Mouse (Mus musculus) heart, postnatal 0 days (tissue): ENCODE measurements around the gene Pcsk2. TPM values are rescaled to one million over a fixed set of nuclear protein-coding genes. Genes with fewer than 3 reads are reported as not detected.

Experiments
- ATAC-seq: fragments of 200-750 bp; cut with Nextera tagmentation; 2 replicates; pipeline ENCODE4 v1.8.0; 2017; ENCODE audit warnings: low read depth, moderate number of reproducible peaks, moderate library complexity; ENCODE audit not compliant: insufficient read depth
- DNase-seq: peaks from one replicate; pipeline ENCODE4 v3.0.0-alpha.2; 2016; ENCODE audit warnings: low spot score
- H3K27ac ChIP-seq: fragments of 300-500 bp; sonication (generic); 2 replicates; pipeline ENCODE4 v1.5.1; 2014; ENCODE audit warnings: low read depth, mild to moderate bottlenecking
- H3K27me3 ChIP-seq: fragments of 300-500 bp; sonication (generic); 2 replicates; pipeline ENCODE4 v1.6.1; 2014; ENCODE audit warnings: low read length, mixed read lengths; ENCODE audit not compliant: control insufficient read depth, insufficient read depth
- H3K36me3 ChIP-seq: fragments of 300-500 bp; sonication (generic); replicated peaks from 2 replicates; pipeline ENCODE4 v1.6.1; 2014; ENCODE audit warnings: low read length, mixed read lengths; ENCODE audit not compliant: control insufficient read depth, insufficient read depth
- H3K4me1 ChIP-seq: fragments of 300-500 bp; sonication (generic); 2 replicates; pipeline ENCODE4 v1.6.1; 2014; ENCODE audit warnings: antibody characterized with exemption; ENCODE audit not compliant: control insufficient read depth, insufficient read depth
- H3K4me2 ChIP-seq: fragments of 300-500 bp; sonication (generic); 2 replicates; pipeline ENCODE4 v1.6.1; 2014; ENCODE audit warnings: low read depth, mild to moderate bottlenecking, low read length, moderate library complexity
- H3K4me3 ChIP-seq: fragments of 300-500 bp; sonication (generic); 2 replicates; pipeline ENCODE4 v1.5.1; 2014; ENCODE audit warnings: low read depth, low read length
- H3K9ac ChIP-seq: fragments of 300-500 bp; sonication (generic); replicated peaks from 2 replicates; pipeline ENCODE4 v1.6.1; 2014; ENCODE audit warnings: low read depth, low read length, mixed read lengths
- H3K9me3 ChIP-seq: fragments of 300-500 bp; sonication (generic); replicated peaks from 2 replicates; pipeline ENCODE4 v1.6.1; 2016; ENCODE audit warnings: low read length; ENCODE audit not compliant: control insufficient read depth
- CTCF ChIP-seq: IDR thresholded peaks from 2 replicates; pipeline ENCODE4 v1.5.1; 2016; ENCODE audit warnings: antibody characterized with exemption, control low read depth, low read depth
- EP300 ChIP-seq: IDR thresholded peaks from 2 replicates; pipeline ENCODE4 v1.6.1; 2016; ENCODE audit warnings: antibody characterized with exemption, low read depth
- WGBS: fragments of 180-500 bp; shearing (Covaris S2); extraction: QIAGEN DNeasy Blood & Tissue Kit; methylation state at CpG from one replicate; pipeline ENCODE4 v1.1.7; 2014; 5-methylcytosine and 5-hydroxymethylcytosine counted together
- polyA plus RNA-seq: library from polyadenylated mRNA; unstranded; fragments of >200 nt; fragmentation: Nextera tagmentation; extraction: Ambion mirVana; gene quantifications from 2 replicates; pipeline ENCODE4 v1.2.1, GENCODE M21; 2015
- total RNA-seq: library from RNA; depleted of rRNA; stranded (reverse); fragments of >200 nt; gene quantifications from 2 replicates; pipeline ENCODE4 v1.2.3, GENCODE M21; 2014; ENCODE audit warnings: low replicate concordance

Pcsk2 gene
- total and polyA plus RNA-seq, 2 experiments from 2014 or later, result 0.05 TPM; not detected in 1

DNA sequence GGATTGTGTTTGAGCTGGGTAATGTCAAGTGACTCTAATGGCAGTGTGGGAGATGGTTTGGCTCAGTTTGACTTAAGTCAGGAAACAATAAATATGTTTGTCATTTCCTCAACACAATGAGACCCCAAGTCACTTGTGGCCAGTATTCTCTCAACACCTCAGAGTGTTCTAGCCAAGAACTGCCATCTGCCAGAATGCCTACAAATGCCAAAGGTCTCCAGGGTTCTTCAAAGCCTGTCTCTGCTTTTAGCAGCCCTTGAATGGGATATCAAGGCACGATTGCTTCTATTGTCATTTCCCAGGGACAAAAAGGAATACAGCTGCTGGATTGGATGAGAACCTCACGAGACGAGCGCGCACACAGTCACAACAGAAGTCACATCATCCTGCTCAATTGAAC is 100.0 kb downstream of the Pcsk2 start:
- WGBS, result 68% methylated on average over 5 of the region's 5 CpGs
- no peaks in the 10 kb centered on the region for H3K36me3 ChIP-seq
- no peaks in the 10 kb centered on the region for H3K27me3 ChIP-seq
- ATAC-seq (no peak), DNase-seq (no peak)
- no peak overlapping the region for H3K27ac ChIP-seq
- no peaks in the 10 kb centered on the region for H3K4me1 ChIP-seq
- H3K9me3 ChIP-seq, result no peaks in the 10 kb centered on the region
- no peak overlapping the region for H3K4me3 ChIP-seq
- no peak for TF ChIP-seq EP300
- TF ChIP-seq CTCF, result no peak
- no peak overlapping the region for H3K4me2 ChIP-seq
- H3K9ac ChIP-seq, result no peak overlapping the region

GRCm38 (mm10) chr2:143654621-143655020 is 108.7 kb downstream of the Pcsk2 start:
- no peaks in the 10 kb centered on the region for H3K9me3 ChIP-seq
- ATAC-seq (no peak), DNase-seq (no peak)
- TF ChIP-seq EP300 (no peak), CTCF (no peak)
- H3K9ac ChIP-seq, result no peak overlapping the region
- H3K4me3 ChIP-seq, result no peak overlapping the region
- no peaks in the 10 kb centered on the region for H3K4me1 ChIP-seq
- WGBS, result 70% methylated on average over 4 of the region's 4 CpGs
- no peak overlapping the region for H3K4me2 ChIP-seq
- H3K36me3 ChIP-seq, result no peaks in the 10 kb centered on the region
- H3K27ac ChIP-seq, result no peak overlapping the region
- H3K27me3 ChIP-seq, result no peaks in the 10 kb centered on the region

DNA sequence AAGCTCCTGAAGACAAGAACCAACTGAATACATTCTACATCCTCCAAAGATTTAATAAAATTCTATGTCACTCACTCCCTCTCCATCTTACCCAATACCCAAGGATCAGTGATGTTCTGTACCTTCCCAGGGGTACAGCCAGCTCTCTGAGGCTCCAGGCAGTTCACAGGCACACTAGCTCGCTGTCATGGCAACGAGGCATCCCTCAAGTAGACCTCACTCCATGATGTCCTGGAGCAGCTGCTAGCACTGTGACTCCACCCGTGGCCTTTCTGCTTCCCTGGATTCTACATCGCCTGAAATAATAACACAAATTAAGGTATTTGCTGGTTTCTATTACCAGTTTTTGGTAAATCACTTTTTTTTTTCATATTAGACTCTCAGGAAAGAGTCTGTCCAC is 111.0 kb downstream of the Pcsk2 start:
- ATAC-seq (no peak), DNase-seq (no peak)
- WGBS, result 64% methylated on average over 4 of the region's 4 CpGs

GRCm38 (mm10) chr2:143666785-143667184 is 120.8 kb downstream of the Pcsk2 start:
- H3K4me3 ChIP-seq, result no peak overlapping the region
- no peaks in the 10 kb centered on the region for H3K36me3 ChIP-seq
- no peak overlapping the region for H3K4me2 ChIP-seq
- H3K27ac ChIP-seq, result no peak overlapping the region
- H3K27me3 ChIP-seq, result no peaks in the 10 kb centered on the region
- DNase-seq (no peak), ATAC-seq (no peak)
- H3K9me3 ChIP-seq, result no peaks in the 10 kb centered on the region
- no peak overlapping the region for H3K9ac ChIP-seq
- H3K4me1 ChIP-seq, result no peaks in the 10 kb centered on the region
- WGBS, result 63% methylated on average over 5 of the region's 5 CpGs
- no peak for TF ChIP-seq CTCF
- TF ChIP-seq EP300, result no peak

More for the DNA sequence above, 111.0 kb downstream of the Pcsk2 start:
- TF ChIP-seq EP300 (no peak), CTCF (no peak)
- H3K27ac ChIP-seq, result no peak overlapping the region
- no peaks in the 10 kb centered on the region for H3K9me3 ChIP-seq
- H3K9ac ChIP-seq, result no peak overlapping the region
- H3K4me3 ChIP-seq, result no peak overlapping the region
- no peak overlapping the region for H3K4me2 ChIP-seq
- H3K27me3 ChIP-seq, result no peaks in the 10 kb centered on the region
- no peaks in the 10 kb centered on the region for H3K4me1 ChIP-seq
- H3K36me3 ChIP-seq, result no peaks in the 10 kb centered on the region

GRCm38 (mm10) chr2:143677869-143678268 is 131.9 kb downstream of the Pcsk2 start:
- Histone ChIP-seq H3K9ac (no peak overlapping the region), H3K4me1 (no peaks in the 10 kb centered on the region), H3K27ac (no peak overlapping the region), H3K36me3 (no peaks in the 10 kb centered on the region), H3K4me3 (no peak overlapping the region), H3K27me3 (no peaks in the 10 kb centered on the region), H3K9me3 (no peaks in the 10 kb centered on the region), H3K4me2 (no peak overlapping the region)
- 74% methylated on average over 4 of the region's 4 CpGs for WGBS
- ATAC-seq (no peak), DNase-seq (no peak)
- TF ChIP-seq CTCF (no peak), EP300 (no peak)

DNA sequence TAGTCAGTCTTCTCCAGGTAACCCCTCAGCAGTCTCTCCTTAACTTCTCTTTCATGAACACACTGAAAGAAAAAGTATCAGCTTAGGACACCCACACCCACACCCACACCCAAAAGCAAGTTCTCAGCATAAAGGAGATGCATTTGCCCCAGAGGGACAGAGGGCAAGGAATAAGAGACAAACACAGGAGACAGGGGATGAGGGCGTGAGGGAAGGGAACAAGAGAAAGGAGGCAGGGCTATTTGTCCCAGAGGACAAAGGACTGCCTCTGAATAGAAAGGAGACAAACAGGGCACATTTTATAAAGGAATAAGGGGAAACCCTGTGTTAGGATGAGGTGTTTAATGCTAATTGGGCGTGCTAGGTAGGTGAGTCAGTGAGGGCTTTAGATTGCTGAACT is 133.6 kb downstream of the Pcsk2 start:
- H3K4me1 ChIP-seq, result no peaks in the 10 kb centered on the region
- DNase-seq (no peak), ATAC-seq (no peak)
- TF ChIP-seq EP300, result no peak
- TF ChIP-seq CTCF, result no peak
- no peak overlapping the region for H3K27ac ChIP-seq
- H3K4me2 ChIP-seq, result no peak overlapping the region
- no peak overlapping the region for H3K9ac ChIP-seq
- no peaks in the 10 kb centered on the region for H3K27me3 ChIP-seq
- WGBS, result 63% methylated on average over 2 of the region's 2 CpGs
- no peak overlapping the region for H3K4me3 ChIP-seq
- H3K9me3 ChIP-seq, result no peaks in the 10 kb centered on the region
- H3K36me3 ChIP-seq, result no peaks in the 10 kb centered on the region
